Mouse (Mus musculus) lung, adult 2 months (tissue): ENCODE measurements around the gene Atp13a2.

ENCODE experiments used
- CTCF ChIP-seq: fragments of 200-500 bp; IDR thresholded peaks from 2 replicates; pipeline ENCODE4 v1.5.1; 2011; ENCODE audit warnings: mild to moderate bottlenecking, low read length, control low read depth; ENCODE audit not compliant: insufficient read depth
- POLR2A ChIP-seq: fragments of 200-500 bp; IDR thresholded peaks from 2 replicates; pipeline ENCODE4 v1.6.1; 2011; ENCODE audit warnings: low read depth, mild to moderate bottlenecking, control low read depth, low read length, borderline replicate concordance; ENCODE audit errors: extremely low read depth

GRCm38 (mm10) chr4:140988706-140989290, 2.1 kb downstream of the Atp13a2 start:
- TF ChIP-seq CTCF (no peak), POLR2A (0 out of 2 replicates have a peak, but pooled peaks have one; percentile 29)
